Mouse (Mus musculus): ENCODE measurements at regions not wholly inside any gene's neighbourhood (a gene's known extent, or its start where the extent isn't known, plus 50 kb on each side); places are given as distances from the start of the nearest gene placed in this dataset.

DNA sequence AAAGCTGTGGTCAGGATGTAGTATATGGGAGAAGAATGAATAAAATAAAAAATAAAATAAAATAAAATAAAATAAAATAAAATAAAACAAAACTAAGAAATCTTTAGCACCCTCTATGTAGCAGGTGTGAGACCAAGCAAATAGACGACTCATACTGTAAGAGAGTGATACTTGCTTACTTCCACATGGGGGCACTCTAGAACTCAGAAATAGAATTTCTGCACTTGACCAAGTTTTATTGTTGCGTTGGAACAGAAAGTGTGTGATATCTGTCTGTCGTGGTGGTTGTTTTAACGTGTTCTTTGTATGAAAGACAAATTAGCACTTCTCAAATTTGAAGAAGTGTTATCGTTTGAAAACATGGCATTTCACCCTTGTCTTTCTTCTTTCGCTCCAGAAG is 125.4 kb downstream of the Dthd1 start:
- ATAC-seq (replicated peaks; ENCODE audit: poor library complexity), result peak; percentile 83
